Mouse (Mus musculus) MEL (cell line): ENCODE results near the gene H60c.

ENCODE experiments used
- CHD2 ChIP-seq: IDR thresholded peaks from 2 replicates; pipeline ENCODE4 v1.6.1; 2011; ENCODE audit warnings: low read length, improper control_type of control experiment
- CTCF ChIP-seq, 3 experiments: IDR thresholded peaks in 2 of 3; conservative IDR thresholded peaks in 1 of 3; 2 replicates each; pipeline ENCODE4 v1.5.1; 2011 to 2012; ENCODE audit warnings: low read length in 3 of 3, low read depth in 2 of 3, mild to moderate bottlenecking in 2 of 3, improper control_type of control experiment in 1 of 3, inconsistent platforms in 1 of 3, mixed read lengths in 1 of 3, moderate library complexity in 1 of 3; ENCODE audit not compliant: control insufficient read depth in 1 of 3, insufficient read depth in 1 of 3, poor library complexity in 1 of 3, severe bottlenecking in 1 of 3
- E2F4 ChIP-seq: IDR thresholded peaks from 2 replicates; pipeline ENCODE4 v1.6.1; 2011; ENCODE audit warnings: low read depth, low read length, improper control_type of control experiment, borderline replicate concordance
- MAX ChIP-seq: IDR thresholded peaks from 2 replicates; pipeline ENCODE4 v1.6.1; 2011; ENCODE audit warnings: low read length, improper control_type of control experiment
- MXI1 ChIP-seq: IDR thresholded peaks from 2 replicates; pipeline ENCODE4 v1.6.1; 2011; ENCODE audit warnings: mild to moderate bottlenecking, low read depth, low read length, improper control_type of control experiment
- POLR2A ChIP-seq, 2 experiments: IDR thresholded peaks; 2 replicates each; pipeline ENCODE4 v1.6.1; 2011 to 2012; ENCODE audit warnings: low read length in 2 of 2, mild to moderate bottlenecking in 2 of 2, control low read depth in 1 of 2, improper control_type of control experiment in 1 of 2, low read depth in 1 of 2, moderate library complexity in 1 of 2; ENCODE audit not compliant: control insufficient read depth in 1 of 2, insufficient read depth in 1 of 2, poor library complexity in 1 of 2
- POLR2AphosphoS5 ChIP-seq: IDR thresholded peaks from 2 replicates; pipeline ENCODE4 v1.6.1; 2012; ENCODE audit warnings: low read depth, borderline replicate concordance, mild to moderate bottlenecking, inconsistent platforms, low read length, moderate library complexity, mixed read lengths
- SMC3 ChIP-seq: IDR thresholded peaks from 2 replicates; pipeline ENCODE4 v1.6.1; 2011; ENCODE audit warnings: low read depth, low read length, improper control_type of control experiment
- TCF12 ChIP-seq: IDR thresholded peaks from 2 replicates; pipeline ENCODE4 v1.6.1; 2014; ENCODE audit warnings: low read depth, mild to moderate bottlenecking, inconsistent platforms, low read length, improper control_type of control experiment, moderate library complexity
- USF2 ChIP-seq, 2 experiments: IDR thresholded peaks; 2 replicates each; pipeline ENCODE4 v1.6.1; 2011 to 2012; ENCODE audit warnings: improper control_type of control experiment in 2 of 2, low read length in 2 of 2, borderline replicate concordance in 1 of 2, inconsistent platforms in 1 of 2, low read depth in 1 of 2, mild to moderate bottlenecking in 1 of 2; ENCODE audit not compliant: insufficient read depth in 1 of 2
- ZC3H11A ChIP-seq: IDR thresholded peaks from 2 replicates; pipeline ENCODE4 v1.6.1; 2012; ENCODE audit warnings: low read depth, mild to moderate bottlenecking, inconsistent platforms, low read length, improper control_type of control experiment
- ZKSCAN1 ChIP-seq: IDR thresholded peaks from 2 replicates; pipeline ENCODE4 v1.6.1; 2012; ENCODE audit warnings: low read depth, mild to moderate bottlenecking, inconsistent platforms, low read length, improper control_type of control experiment, moderate library complexity

GRCm38 (mm10) chr10:3262784-3263183, 4.8 kb downstream of the H60c start:
- TF ChIP-seq CTCF (IDR thresholded peaks at IDR 0.05 in 2 of 3, conservative IDR thresholded peaks at IDR 0.05 in 1 of 3; ENCODE audit: control insufficient read depth in 1 of 3, insufficient read depth in 1 of 3, low read depth in 2 of 3, low read length in 3 of 3, poor library complexity in 1 of 3, severe bottlenecking in 1 of 3) (no peak), ZKSCAN1 (no peak), MAX (no peak), POLR2A (IDR thresholded peaks at IDR 0.05; ENCODE audit: control insufficient read depth in 1 of 2, insufficient read depth in 1 of 2, low read depth in 1 of 2, low read length in 2 of 2, poor library complexity in 1 of 2) (no peak), POLR2AphosphoS5 (no peak), TCF12 (no peak), E2F4 (no peak), ZC3H11A (no peak), SMC3 (no peak), USF2 (IDR thresholded peaks at IDR 0.05; ENCODE audit: borderline replicate concordance in 1 of 2, insufficient read depth in 1 of 2, low read depth in 1 of 2, low read length in 2 of 2) (no peak), CHD2 (no peak), MXI1 (no peak)
